Mouse (Mus musculus) MEL (cell line): Measurements from ENCODE around the gene Hcn2. TPM values are rescaled to one million over a fixed set of nuclear protein-coding genes. Genes with fewer than 3 reads are reported as not detected.

Experiments used
- DNase-seq: peaks from one replicate; pipeline ENCODE4 v3.0.0; 2011; ENCODE audit warnings: low read depth, low spot score
- H3K27ac ChIP-seq: 2 replicates; pipeline ENCODE4 v1.5.1; 2012; ENCODE audit warnings: low read depth, mild to moderate bottlenecking, control low read depth, low read length, moderate library complexity; ENCODE audit not compliant: control insufficient read depth
- H3K27me3 ChIP-seq, 2 experiments: fragments of 150-350 bp in 1 of 2; sonication (generic) in 1 of 2; 2 replicates each; pipeline ENCODE4 v1.6.1; 2012; ENCODE audit warnings: low read length in 2 of 2, mild to moderate bottlenecking in 2 of 2, improper control_type of control experiment in 1 of 2, moderate library complexity in 1 of 2; ENCODE audit not compliant: insufficient read depth in 2 of 2, control insufficient read depth in 1 of 2
- H3K36me3 ChIP-seq, 2 experiments: 2 replicates each; pipeline ENCODE4 v1.6.1; 2012 to 2014; ENCODE audit warnings: low read length in 2 of 2, improper control_type of control experiment in 1 of 2, inconsistent platforms in 1 of 2, mild to moderate bottlenecking in 1 of 2; ENCODE audit not compliant: insufficient read depth in 2 of 2, control insufficient read depth in 1 of 2
- H3K4me1 ChIP-seq, 2 experiments: fragments of 150-350 bp in 1 of 2; sonication (generic) in 1 of 2; 2 replicates each; pipeline ENCODE4 v1.6.1; 2012; ENCODE audit warnings: low read length in 2 of 2, improper control_type of control experiment in 1 of 2, mild to moderate bottlenecking in 1 of 2; ENCODE audit not compliant: insufficient read depth in 2 of 2, control insufficient read depth in 1 of 2
- H3K4me3 ChIP-seq, 2 experiments: fragments of 150-350 bp in 1 of 2; sonication (generic) in 1 of 2; 2 replicates each; pipeline ENCODE4 v1.5.1; 2012; ENCODE audit warnings: low read depth in 2 of 2, low read length in 2 of 2, mild to moderate bottlenecking in 2 of 2, moderate library complexity in 2 of 2, control low read depth in 1 of 2, improper control_type of control experiment in 1 of 2; ENCODE audit not compliant: control insufficient read depth in 1 of 2, insufficient read depth in 1 of 2
- H3K79me2 ChIP-seq: 2 replicates; pipeline ENCODE4 v1.6.1; 2012; ENCODE audit warnings: mild to moderate bottlenecking, low read length, moderate library complexity; ENCODE audit not compliant: control insufficient read depth, poor library complexity, insufficient read depth
- H3K9ac ChIP-seq: 2 replicates; pipeline ENCODE4 v1.6.1; 2012; ENCODE audit warnings: low read depth, mild to moderate bottlenecking, control low read depth, low read length, moderate library complexity; ENCODE audit not compliant: control insufficient read depth, poor library complexity, severe bottlenecking
- H3K9me3 ChIP-seq: fragments of 150-350 bp; sonication (generic); replicated peaks from 2 replicates; pipeline ENCODE4 v1.6.1; 2012; ENCODE audit warnings: mild to moderate bottlenecking, low read length, improper control_type of control experiment, moderate library complexity; ENCODE audit not compliant: insufficient read depth
- BHLHE40 ChIP-seq: IDR thresholded peaks from 2 replicates; pipeline ENCODE4 v1.6.1; 2012; ENCODE audit warnings: low read depth, mild to moderate bottlenecking, inconsistent platforms, low read length, improper control_type of control experiment, borderline replicate concordance
- CHD2 ChIP-seq: IDR thresholded peaks from 2 replicates; pipeline ENCODE4 v1.6.1; 2011; ENCODE audit warnings: low read length, improper control_type of control experiment
- CTCF ChIP-seq, 3 experiments: IDR thresholded peaks in 2 of 3; conservative IDR thresholded peaks in 1 of 3; 2 replicates each; pipeline ENCODE4 v1.5.1; 2011 to 2012; ENCODE audit warnings: low read length in 3 of 3, low read depth in 2 of 3, mild to moderate bottlenecking in 2 of 3, improper control_type of control experiment in 1 of 3, inconsistent platforms in 1 of 3, mixed read lengths in 1 of 3, moderate library complexity in 1 of 3; ENCODE audit not compliant: control insufficient read depth in 1 of 3, insufficient read depth in 1 of 3, poor library complexity in 1 of 3, severe bottlenecking in 1 of 3
- ELF1 ChIP-seq: IDR thresholded peaks from 2 replicates; pipeline ENCODE4 v1.6.1; 2014; ENCODE audit warnings: low read depth, mild to moderate bottlenecking, inconsistent platforms, low read length, improper control_type of control experiment, moderate library complexity
- EP300 ChIP-seq, 2 experiments: IDR thresholded peaks; 2 replicates each; pipeline ENCODE4 v1.6.1; 2011; ENCODE audit warnings: improper control_type of control experiment in 2 of 2, low read length in 2 of 2, low read depth in 1 of 2, mild to moderate bottlenecking in 1 of 2
- GATA1 ChIP-seq: IDR thresholded peaks from 2 replicates; pipeline ENCODE4 v1.6.1; 2011; ENCODE audit warnings: low read depth, low read length, improper control_type of control experiment
- JUND ChIP-seq: IDR thresholded peaks from 2 replicates; pipeline ENCODE4 v1.6.1; 2011; ENCODE audit warnings: low read depth, mild to moderate bottlenecking, improper control_type of control experiment, low read length
- KAT2A ChIP-seq: conservative IDR thresholded peaks from 2 replicates; pipeline ENCODE4 v1.6.1; 2012; ENCODE audit warnings: low read depth, low read length, improper control_type of control experiment, inconsistent platforms
- MAFK ChIP-seq: IDR thresholded peaks from 2 replicates; pipeline ENCODE4 v1.6.1; 2011; ENCODE audit warnings: low read depth, mild to moderate bottlenecking, low read length, improper control_type of control experiment, borderline replicate concordance
- MAZ ChIP-seq: IDR thresholded peaks from 2 replicates; pipeline ENCODE4 v1.6.1; 2012; ENCODE audit warnings: low read depth, mild to moderate bottlenecking, inconsistent platforms, low read length, improper control_type of control experiment
- MXI1 ChIP-seq: IDR thresholded peaks from 2 replicates; pipeline ENCODE4 v1.6.1; 2011; ENCODE audit warnings: mild to moderate bottlenecking, low read depth, low read length, improper control_type of control experiment
- MYB ChIP-seq: IDR thresholded peaks from 2 replicates; pipeline ENCODE4 v1.6.1; 2011; ENCODE audit warnings: mild to moderate bottlenecking, low read depth, low read length, improper control_type of control experiment
- NELFE ChIP-seq: IDR thresholded peaks from 2 replicates; pipeline ENCODE4 v1.6.1; 2011; ENCODE audit warnings: low read depth, low read length, improper control_type of control experiment
- POLR2AphosphoS2 ChIP-seq: IDR thresholded peaks from 2 replicates; pipeline ENCODE4 v1.6.1; 2011; ENCODE audit warnings: low read length, improper control_type of control experiment
- POLR2AphosphoS5 ChIP-seq: IDR thresholded peaks from 2 replicates; pipeline ENCODE4 v1.6.1; 2012; ENCODE audit warnings: low read depth, borderline replicate concordance, mild to moderate bottlenecking, inconsistent platforms, low read length, moderate library complexity, mixed read lengths
- RAD21 ChIP-seq: IDR thresholded peaks from 2 replicates; pipeline ENCODE4 v1.6.1; 2011; ENCODE audit warnings: mild to moderate bottlenecking, low read depth, low read length, improper control_type of control experiment
- SMC3 ChIP-seq: IDR thresholded peaks from 2 replicates; pipeline ENCODE4 v1.6.1; 2011; ENCODE audit warnings: low read depth, low read length, improper control_type of control experiment
- TBP ChIP-seq: IDR thresholded peaks from 2 replicates; pipeline ENCODE4 v1.8.0; 2011; ENCODE audit warnings: low read depth, low read length, improper control_type of control experiment
- TCF12 ChIP-seq: IDR thresholded peaks from 2 replicates; pipeline ENCODE4 v1.6.1; 2014; ENCODE audit warnings: low read depth, mild to moderate bottlenecking, inconsistent platforms, low read length, improper control_type of control experiment, moderate library complexity
- USF1 ChIP-seq: IDR thresholded peaks from 2 replicates; pipeline ENCODE4 v1.6.1; 2014; ENCODE audit warnings: low read depth, mild to moderate bottlenecking, inconsistent platforms, low read length, improper control_type of control experiment, moderate library complexity
- ZMIZ1 ChIP-seq: IDR thresholded peaks from 2 replicates; pipeline ENCODE4 v1.6.1; 2012; ENCODE audit warnings: low read depth, mild to moderate bottlenecking, inconsistent platforms, low read length, improper control_type of control experiment, moderate library complexity
- polyA plus RNA-seq, 2 experiments: library from polyadenylated mRNA; stranded (reverse) in 1 of 2; unstranded in 1 of 2; fragments of >175 nt in 1 of 2; fragments of >200 nt in 1 of 2; gene quantifications; 2 replicates each; pipeline versions ENCODE4 v1.2.1 to v1.2.4; 2012; ENCODE audit warnings: low replicate concordance in 2 of 2, low read depth in 1 of 2; ENCODE audit not compliant: insufficient read length in 2 of 2, insufficient read depth in 1 of 2, missing spikeins in 1 of 2
- total RNA-seq: library from RNA; depleted of rRNA; stranded (reverse); fragments of 300-350 nt; gene quantifications from 2 replicates; pipeline ENCODE4 v1.2.3, GENCODE M21; 2012

Hcn2 gene
- total and polyA plus RNA-seq, 3 experiments: 0.42 to 1.6 TPM; not detected in 1

- Histone ChIP-seq H3K79me2 (no peaks in the 10 kb centered on the region), H3K27ac (no peak overlapping the region), H3K9me3 (no peaks in the 10 kb centered on the region), H3K4me1 (peaks cover 0 to 1% of the 10 kb centered on the region in 2 experiments; a peak in 2 of 4 replicates), H3K4me3 (no peak overlapping the region), H3K27me3 (no peaks in the 10 kb centered on the region), H3K36me3 (no peaks in the 10 kb centered on the region; a peak in 1 of 4 replicates), H3K9ac (no peak overlapping the region)
- TF ChIP-seq TCF12 (no peak), MXI1 (no peak), MAFK (no peak), POLR2AphosphoS2 (no peak), MAZ (no peak), BHLHE40 (no peak), ZMIZ1 (no peak), KAT2A (no peak), NELFE (no peak)
- DNase-seq: no peak
These were observed 56.8 kb downstream of the Hcn2 start for GRCm38 (mm10) chr10:79773208-79773607.

DNA sequence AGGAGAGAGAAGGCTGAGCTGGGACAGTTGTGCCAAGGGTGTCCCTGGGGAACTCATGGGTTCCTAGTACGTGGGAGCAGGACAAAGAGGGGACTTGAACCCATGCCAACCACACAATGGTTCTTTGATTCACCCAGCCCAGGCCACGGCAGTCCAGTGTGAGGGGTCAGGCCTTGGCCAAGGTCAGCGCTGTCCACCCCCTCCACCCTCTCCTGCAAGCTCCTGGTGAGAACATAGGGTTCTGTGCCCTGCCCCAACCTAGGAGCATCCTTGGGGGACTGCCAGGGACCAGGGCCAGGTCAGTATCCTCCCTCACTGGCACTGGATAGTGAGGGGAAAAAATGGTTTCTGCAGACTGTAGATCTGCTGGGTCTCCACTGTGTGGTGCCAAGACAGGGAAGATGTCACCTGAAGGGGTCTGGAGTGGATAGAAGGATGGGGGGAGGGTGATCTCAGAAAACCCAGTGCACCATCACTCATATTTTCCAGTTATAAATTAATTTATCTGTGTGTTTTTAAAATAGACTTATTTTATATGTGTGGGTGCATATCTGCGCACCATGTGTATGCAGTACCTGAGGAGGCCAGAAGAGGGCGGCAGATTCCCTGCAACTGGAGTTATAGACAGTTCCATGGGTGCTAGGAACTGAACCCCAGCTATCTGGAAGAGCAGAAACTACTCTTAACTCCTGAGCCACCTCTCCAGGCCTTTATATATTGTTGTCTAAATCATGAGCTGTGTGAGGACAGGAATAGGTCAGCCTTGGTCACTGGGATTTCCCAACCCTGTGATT, 58.2 kb downstream of the Hcn2 start:
- H3K36me3 ChIP-seq: no peaks in the 10 kb centered on the region
- peak; percentile 65 for DNase-seq
- no peak overlapping the region for H3K4me3 ChIP-seq
- no peak overlapping the region for H3K9ac ChIP-seq
- H3K27me3 ChIP-seq: no peaks in the 10 kb centered on the region
- no peaks in the 10 kb centered on the region for H3K9me3 ChIP-seq
- H3K27ac ChIP-seq: no peak overlapping the region
- no peaks in the 10 kb centered on the region for H3K4me1 ChIP-seq
- no peak for TF ChIP-seq USF1
- no peak for TF ChIP-seq ELF1
- no peak for TF ChIP-seq GATA1
- no peak for TF ChIP-seq MAFK
- peak; percentile 64 to 70 (median 65) for TF ChIP-seq CTCF (IDR thresholded peaks at IDR 0.05 in 2 of 3, conservative IDR thresholded peaks at IDR 0.05 in 1 of 3; ENCODE audit: control insufficient read depth in 1 of 3, insufficient read depth in 1 of 3, low read depth in 2 of 3, low read length in 3 of 3, poor library complexity in 1 of 3, severe bottlenecking in 1 of 3)
- TF ChIP-seq TBP: no peak
- no peak for TF ChIP-seq MXI1
- TF ChIP-seq EP300 (IDR thresholded peaks at IDR 0.05; ENCODE audit: low read depth in 1 of 2, low read length in 2 of 2): no peak
- peak; percentile 49 for TF ChIP-seq SMC3
- peak; percentile 30 for TF ChIP-seq RAD21
- TF ChIP-seq JUND: no peak
- TF ChIP-seq POLR2AphosphoS5: no peak
- no peak for TF ChIP-seq MYB
- no peak for TF ChIP-seq NELFE
- no peak for TF ChIP-seq TCF12
- TF ChIP-seq CHD2: no peak
- H3K79me2 ChIP-seq: no peaks in the 10 kb centered on the region
